In genomic region chr12:79991279-79991678, GRCm38 (mm10) we compare ENCODE assay signal across 14 mouse cellular contexts.
DNase-seq lines count a peak whose midpoint lies in the region; ATAC-seq and TF ChIP-seq lines count a peak whose summit lies in the region.
"Had no signal": no experiment of that assay in that cellular context is flagged by ENCODE, and none has a peak within 500 bp of the region (broad histone marks: within the 10 kb centered on the region; RNA-seq: fewer than 3 reads in every experiment).

No protein-coding gene starts in this region.

- 70% methylated on average over 5 of the region's 5 CpGs for WGBS in midbrain, embryonic 10.5 days
- 60% methylated on average over 5 of the region's 5 CpGs for WGBS in midbrain, embryonic 11.5 days
- 28% methylated on average over 5 of the region's 5 CpGs for WGBS in forebrain, postnatal 0 days
- whole genome bisulfite sequencing in limb, embryonic 15.5 days = 31% methylated on average over 5 of the region's 5 CpGs
- 56% methylated on average over 5 of the region's 5 CpGs for WGBS in stomach, embryonic 16.5 days
- 71% methylated on average over 5 of the region's 5 CpGs for WGBS in liver, embryonic 12.5 days (ENCODE audit: insufficient replicate concordance)

- no peak overlapping the region for H3K9ac ChIP-seq in midbrain, embryonic 11.5 days (ENCODE audit: low read length)
- no peak overlapping the region for H3K9ac ChIP-seq in forebrain, postnatal 0 days
- no peak overlapping the region for H3K9ac ChIP-seq in limb, embryonic 15.5 days
- H3K9ac ChIP-seq in stomach, embryonic 16.5 days (ENCODE audit: low read length) = no peak overlapping the region; the same call in 1 of the 2 replicates
- no peak overlapping the region for H3K9ac ChIP-seq in liver, embryonic 12.5 days
- H3K9ac ChIP-seq: lung, embryonic 15.5 days; midbrain, embryonic 12.5 days had no signal

- H3K4me1 ChIP-seq in midbrain, embryonic 10.5 days = peaks cover 56% of the 10 kb centered on the region
- peaks cover 9% of the 10 kb centered on the region; the same call in 1 of the 2 replicates for H3K4me1 ChIP-seq in midbrain, embryonic 11.5 days (ENCODE audit: control insufficient read depth, insufficient read depth, low read length)
- H3K4me1 ChIP-seq in forebrain, postnatal 0 days (ENCODE audit: insufficient read depth) = 0 out of 2 replicates have a peak, but pooled peaks cover 11% of the 10 kb centered on the region
- H3K4me1 ChIP-seq in limb, embryonic 15.5 days = peaks cover 69% of the 10 kb centered on the region
- H3K4me1 ChIP-seq in stomach, embryonic 16.5 days (ENCODE audit: control insufficient read depth, insufficient read depth, low read length) = peaks cover 67% of the 10 kb centered on the region
- H3K4me1 ChIP-seq in liver, embryonic 12.5 days = peaks cover 72% of the 10 kb centered on the region

- ATAC-seq in midbrain, embryonic 11.5 days (ENCODE audit: low FRiP score) = no peak
- ATAC-seq in forebrain, postnatal 0 days = no peak
- ATAC-seq in limb, embryonic 15.5 days (ENCODE audit: insufficient number of reproducible peaks, low FRiP score, low TSS enrichment, low read depth) = no peak
- no peak for ATAC-seq in stomach, embryonic 16.5 days (ENCODE audit: insufficient read depth, low FRiP score)
- no peak for ATAC-seq in liver, embryonic 12.5 days

- H3K4me2 ChIP-seq in midbrain, embryonic 11.5 days = no peak overlapping the region
- no peak overlapping the region for H3K4me2 ChIP-seq in forebrain, postnatal 0 days (ENCODE audit: low read depth)
- no peak overlapping the region for H3K4me2 ChIP-seq in limb, embryonic 15.5 days
- no peak overlapping the region for H3K4me2 ChIP-seq in stomach, embryonic 16.5 days (ENCODE audit: low read depth, low read length)
- H3K4me2 ChIP-seq in liver, embryonic 12.5 days = no peak overlapping the region
- H3K4me2 ChIP-seq: lung, embryonic 15.5 days; midbrain, embryonic 12.5 days had no signal

- H3K4me3 ChIP-seq in midbrain, embryonic 10.5 days = no peak overlapping the region
- no peak overlapping the region for H3K4me3 ChIP-seq in midbrain, embryonic 11.5 days (ENCODE audit: low read depth, low read length)
- no peak overlapping the region for H3K4me3 ChIP-seq in forebrain, postnatal 0 days (ENCODE audit: low read depth, low read length)
- H3K4me3 ChIP-seq in limb, embryonic 15.5 days = no peak overlapping the region
- H3K4me3 ChIP-seq in stomach, embryonic 16.5 days (replicated peaks; ENCODE audit: low read length) = no peak overlapping the region
- no peak overlapping the region for H3K4me3 ChIP-seq in liver, embryonic 12.5 days
- H3K4me3 ChIP-seq: lung, embryonic 15.5 days; midbrain, embryonic 12.5 days had no signal

- no peaks in the 10 kb centered on the region for H3K36me3 ChIP-seq in midbrain, embryonic 10.5 days
- H3K36me3 ChIP-seq in midbrain, embryonic 11.5 days (ENCODE audit: control insufficient read depth, insufficient read depth, low read length) = no peaks in the 10 kb centered on the region
- H3K36me3 ChIP-seq in forebrain, postnatal 0 days (ENCODE audit: insufficient read depth) = no peaks in the 10 kb centered on the region
- no peaks in the 10 kb centered on the region for H3K36me3 ChIP-seq in limb, embryonic 15.5 days
- no peaks in the 10 kb centered on the region for H3K36me3 ChIP-seq in stomach, embryonic 16.5 days (ENCODE audit: control insufficient read depth, insufficient read depth, low read length)
- H3K36me3 ChIP-seq in liver, embryonic 12.5 days = no peaks in the 10 kb centered on the region
- H3K36me3 ChIP-seq: lung, embryonic 15.5 days; midbrain, embryonic 12.5 days had no signal

- H3K27me3 ChIP-seq in midbrain, embryonic 10.5 days (ENCODE audit: low read depth, poor library complexity, severe bottlenecking) = 0 out of 2 replicates have a peak, but pooled peaks cover 4% of the 10 kb centered on the region
- H3K27me3 ChIP-seq in midbrain, embryonic 11.5 days (ENCODE audit: control insufficient read depth, insufficient read depth, low read length) = no peaks in the 10 kb centered on the region
- no peaks in the 10 kb centered on the region for H3K27me3 ChIP-seq in forebrain, postnatal 0 days (ENCODE audit: insufficient read depth, low read length)
- no peaks in the 10 kb centered on the region for H3K27me3 ChIP-seq in limb, embryonic 15.5 days
- no peaks in the 10 kb centered on the region for H3K27me3 ChIP-seq in stomach, embryonic 16.5 days (ENCODE audit: control insufficient read depth, insufficient read depth, low read length)
- no peaks in the 10 kb centered on the region for H3K27me3 ChIP-seq in liver, embryonic 12.5 days (replicated peaks)
- H3K27me3 ChIP-seq: lung, embryonic 15.5 days; midbrain, embryonic 12.5 days had no signal

- no peak for DNase-seq in midbrain, embryonic 10.5 days (ENCODE audit: low spot score)
- DNase-seq in midbrain, embryonic 11.5 days (ENCODE audit: low spot score, missing footprints) = no peak
- DNase-seq in forebrain, postnatal 0 days = no peak
- no peak for DNase-seq in ovary, postnatal 36 days (ENCODE audit: low spot score)
- no peak for DNase-seq in cerebellum, postnatal 10 days
- DNase-seq: adrenal gland, postnatal 25 days; cerebellum, adult 18-20 months; heart, postnatal 14 days; kidney, adult 9 months had no signal

- TF ChIP-seq CTCF in forebrain, postnatal 0 days (IDR thresholded peaks at IDR 0.05; ENCODE audit: low read depth) = no peak

- H3K9me3 ChIP-seq in midbrain, embryonic 10.5 days (replicated peaks) = no peaks in the 10 kb centered on the region
- H3K9me3 ChIP-seq in midbrain, embryonic 11.5 days (ENCODE audit: control insufficient read depth, low read length) = no peaks in the 10 kb centered on the region
- H3K9me3 ChIP-seq in forebrain, postnatal 0 days (ENCODE audit: low read length) = no peaks in the 10 kb centered on the region
- no peaks in the 10 kb centered on the region for H3K9me3 ChIP-seq in limb, embryonic 15.5 days
- no peaks in the 10 kb centered on the region for H3K9me3 ChIP-seq in stomach, embryonic 16.5 days (replicated peaks; ENCODE audit: control insufficient read depth, low read length)
- H3K9me3 ChIP-seq in liver, embryonic 12.5 days (replicated peaks) = no peaks in the 10 kb centered on the region
- H3K9me3 ChIP-seq: lung, embryonic 15.5 days; midbrain, embryonic 12.5 days had no signal

- H3K27ac ChIP-seq in midbrain, embryonic 10.5 days (replicated peaks) = peak overlapping the region; percentile 58
- no peak overlapping the region for H3K27ac ChIP-seq in midbrain, embryonic 11.5 days (ENCODE audit: low read depth, low read length)
- H3K27ac ChIP-seq in forebrain, postnatal 0 days (ENCODE audit: low read depth, low read length) = 0 out of 2 replicates have a peak overlapping the region, but pooled peaks have one; percentile 36
- peak overlapping the region; percentile 90 for H3K27ac ChIP-seq in limb, embryonic 15.5 days
- peak overlapping the region; percentile 88 for H3K27ac ChIP-seq in stomach, embryonic 16.5 days (ENCODE audit: low read length)
- no peak overlapping the region for H3K27ac ChIP-seq in liver, embryonic 12.5 days
- H3K27ac ChIP-seq: lung, embryonic 15.5 days had no signal

Comparison
In these comparisons a context has a peak if more than half of its experiments do, and no peak if none do; other contexts are left out.
1. H3K27ac ChIP-seq: peak in midbrain, embryonic 10.5 days (single experiment), forebrain, postnatal 0 days (single experiment), limb, embryonic 15.5 days (single experiment) and stomach, embryonic 16.5 days (single experiment); none in midbrain, embryonic 11.5 days (single experiment) and liver, embryonic 12.5 days (single experiment).